In genomic region chr2:54033277-54033676, GRCm38 (mm10) we compare ENCODE assay signal across 23 mouse cellular contexts. TPM values are rescaled to one million over a fixed set of nuclear protein-coding genes. Genes with fewer than 3 reads are reported as not detected.
DNase-seq lines count a peak whose midpoint lies in the region; ATAC-seq and TF ChIP-seq lines count a peak whose summit lies in the region.
"Had no signal": no experiment of that assay in that cellular context is flagged by ENCODE, and none has a peak within 500 bp of the region (broad histone marks: within the 10 kb centered on the region; RNA-seq: fewer than 3 reads in every experiment).

No protein-coding gene starts in this region.

- intact Hi-C loops in gastrocnemius, adult 2 months (cut with DNase I) = no loop called here
- intact Hi-C loops in gastrocnemius, postnatal 14 days (cut with DNase I; ENCODE audit: low total_unique reads) = no loop called here

- H3K27ac ChIP-seq in gastrocnemius, adult 2 months = peak overlapping the region; percentile 35; the same call in 1 of the 2 replicates
- H3K27ac ChIP-seq: embryonic facial prominence, embryonic 15.5 days; heart, embryonic 13.5 days; hindbrain, embryonic 10.5 days; hindbrain, embryonic 14.5 days; intestine, embryonic 15.5 days had no signal

- DNase-seq in gastrocnemius, adult 2 months = peak; percentile 20
- DNase-seq in gastrocnemius, postnatal 14 days = no peak
- DNase-seq in heart, adult 8-10 months (ENCODE audit: low spot score) = peak; percentile 17
- no peak for DNase-seq in heart, postnatal 4 days
- peak; percentile 4 to 15 for DNase-seq in right cerebral cortex, adult 2 months (ENCODE audit: low spot score in 2 of 2)
- no peak for DNase-seq in right cerebral cortex, postnatal 10 days (ENCODE audit: low spot score in 2 of 2)
- DNase-seq in brain, adult 2 months (ENCODE audit: low read depth, low spot score) = peak; percentile 23
- DNase-seq: adrenal gland, adult 8-10 months; adrenal gland, postnatal 36 days; cerebellum, adult 11 months; cerebellum, adult 8-10 months; cerebellum, postnatal 14 days; embryo, embryonic 11 days; kidney, adult 18-20 months had no signal

- ATAC-seq in erythroid progenitor cell, adult 5-6 weeks (replicated peaks; ENCODE audit: low FRiP score, poor library complexity, severe bottlenecking) = no peak
- ATAC-seq: forebrain, embryonic 16.5 days; intestine, embryonic 15.5 days had no signal

- no peak for TF ChIP-seq CTCF in gastrocnemius, adult 2 months (IDR thresholded peaks at IDR 0.05)

- no peak overlapping the region for H3K4me3 ChIP-seq in gastrocnemius, adult 2 months
- H3K4me3 ChIP-seq: embryonic facial prominence, embryonic 15.5 days; erythroblast, embryonic 14.5 days; heart, embryonic 13.5 days; hindbrain, embryonic 10.5 days; intestine, embryonic 15.5 days had no signal

RNA-seq across cellular contexts. Expression of gene Rprm, which starts 52.1 kb away (rescaled TPM):
- total RNA-seq in gastrocnemius, adult 2 months (2021) = not detected
- 1 to 10 TPM in 1 of 2 experiments, under 1 TPM in 1; 0.35 to 1.1 TPM for total RNA-seq in gastrocnemius, postnatal 14 days (2021)
- under 1 TPM in 1 of 4 experiments, not detected in 3; 0.34 TPM for total RNA-seq in heart, adult 8-10 months (2022)
- total RNA-seq in heart, postnatal 4 days (2021) = under 1 TPM; 0.31 to 0.36 TPM
- total RNA-seq in erythroid progenitor cell, adult 5-6 weeks (2015; ENCODE audit: low replicate concordance) = not detected in 2 replicates
- total RNA-seq in erythroid progenitor cell, adult 5-6 weeks (2017; ENCODE audit: low replicate concordance) = not detected in 2 replicates
- total RNA-seq: common myeloid progenitor, adult 5-6 weeks had no signal

Comparison
In these comparisons a context has a peak if more than half of its experiments do, and no peak if none do; other contexts are left out.
1. DNase-seq: peak in gastrocnemius, adult 2 months (single experiment), heart, adult 8-10 months (single experiment), right cerebral cortex, adult 2 months (2 of 2) and brain, adult 2 months (single experiment); none in gastrocnemius, postnatal 14 days (single experiment), heart, postnatal 4 days (single experiment) and right cerebral cortex, postnatal 10 days (0 of 2).